Mouse (Mus musculus): ENCODE results near the gene Hist1h2bj. TPM values are rescaled to one million over a fixed set of nuclear protein-coding genes. Genes with fewer than 3 reads are reported as not detected.
"Not testable (repeated sequence)": the region's sequence is repeated elsewhere in the genome, so short reads cannot be mapped to it uniquely, and the experiment has no call there.

Hist1h2bj gene
- polyA plus RNA-seq, 1 experiment from 2014 or later = 7.0 TPM

- Histone ChIP-seq H3K9ac (ENCODE audit: low read length) (peak overlapping the region; percentile 62), H3K27ac (ENCODE audit: low read depth, low read length) (peak overlapping the region; percentile 76; the same call in 1 of the 2 replicates), H3K27me3 (replicated peaks; ENCODE audit: control insufficient read depth, insufficient read depth, low read length) (no peaks in the 10 kb centered on the region), H3K4me2 (ENCODE audit: low read length) (peak overlapping the region; percentile 58), H3K9me3 (replicated peaks; ENCODE audit: control insufficient read depth, low read length) (no peaks in the 10 kb centered on the region), H3K4me3 (ENCODE audit: low read depth, low read length) (peak overlapping the region; percentile 39), H3K4me1 (ENCODE audit: control insufficient read depth, insufficient read depth, low read length) (peaks cover 3% of the 10 kb centered on the region; the same call in 1 of the 2 replicates), H3K36me3 (ENCODE audit: control insufficient read depth, insufficient read depth, low read length) (no peaks in the 10 kb centered on the region)
- ATAC-seq = peak; percentile 37
- WGBS = 18% methylated on average over 5 of the region's 5 CpGs
- DNase-seq (ENCODE audit: low spot score) = no peak
Observed at GRCm38 (mm10) chr13:22051523-22051859, 8.5 kb downstream of the Hist1h2bj start.

- WGBS = 93% methylated on average over 1 of the region's 1 CpGs
- H3K27ac ChIP-seq (ENCODE audit: low read depth, low read length) = no peak overlapping the region
- DNase-seq (ENCODE audit: low spot score) = no peak
- ATAC-seq = no peak
- H3K4me1 ChIP-seq (ENCODE audit: control insufficient read depth, insufficient read depth, low read length) = peaks cover 3% of the 10 kb centered on the region; the same call in 1 of the 2 replicates
- no peaks in the 10 kb centered on the region for H3K27me3 ChIP-seq (replicated peaks; ENCODE audit: control insufficient read depth, insufficient read depth, low read length)
- H3K4me2 ChIP-seq (ENCODE audit: low read length) = no peak overlapping the region
- H3K9ac ChIP-seq (ENCODE audit: low read length) = no peak overlapping the region
- H3K4me3 ChIP-seq (ENCODE audit: low read depth, low read length) = no peak overlapping the region
- no peaks in the 10 kb centered on the region for H3K36me3 ChIP-seq (ENCODE audit: control insufficient read depth, insufficient read depth, low read length)
- H3K9me3 ChIP-seq (replicated peaks; ENCODE audit: control insufficient read depth, low read length) = no peaks in the 10 kb centered on the region
Observed at GRCm38 (mm10) chr13:22053754-22054153, 10.7 kb downstream of the Hist1h2bj start.

DNA sequence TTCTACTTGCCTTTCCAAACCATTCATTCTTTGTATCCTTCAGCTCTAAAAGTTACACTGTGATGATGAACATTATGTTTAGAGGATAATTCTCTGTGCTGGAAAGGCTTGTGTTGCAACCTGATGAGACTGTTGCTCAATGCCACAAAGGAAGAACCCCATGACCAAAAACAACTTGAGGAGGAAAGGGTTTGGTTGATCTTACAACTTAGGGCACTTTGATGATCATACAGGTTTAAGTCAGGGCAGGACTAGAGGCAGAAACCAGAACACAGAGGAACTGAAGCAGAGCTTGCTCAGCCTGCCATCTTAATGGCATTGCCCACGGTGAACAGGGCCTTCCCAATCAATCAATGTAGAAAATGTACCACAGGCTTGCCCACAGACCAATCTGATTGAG, 18.4 kb downstream of the Hist1h2bj start:
- WGBS = 69% methylated on average over 1 of the region's 1 CpGs

GRCm38 (mm10) chr13:22063468-22063867, 20.5 kb downstream of the Hist1h2bj start:
- Histone ChIP-seq H3K4me1 (ENCODE audit: control insufficient read depth, insufficient read depth, low read length) (no peaks in the 10 kb centered on the region), H3K27ac (ENCODE audit: low read depth, low read length) (no peak overlapping the region), H3K27me3 (replicated peaks; ENCODE audit: control insufficient read depth, insufficient read depth, low read length) (no peaks in the 10 kb centered on the region), H3K9me3 (replicated peaks; ENCODE audit: control insufficient read depth, low read length) (no peaks in the 10 kb centered on the region), H3K36me3 (ENCODE audit: control insufficient read depth, insufficient read depth, low read length) (no peaks in the 10 kb centered on the region), H3K4me3 (ENCODE audit: low read depth, low read length) (no peak overlapping the region), H3K9ac (ENCODE audit: low read length) (no peak overlapping the region), H3K4me2 (ENCODE audit: low read length) (no peak overlapping the region)
- ATAC-seq (no peak), DNase-seq (ENCODE audit: low spot score) (no peak)
- 72% methylated on average over 1 of the region's 1 CpGs for WGBS

More for the DNA sequence above, 18.4 kb downstream of the Hist1h2bj start:
- Histone ChIP-seq H3K27me3 (replicated peaks; ENCODE audit: control insufficient read depth, insufficient read depth, low read length) (no peaks in the 10 kb centered on the region), H3K9ac (ENCODE audit: low read length) (no peak overlapping the region), H3K9me3 (replicated peaks; ENCODE audit: control insufficient read depth, low read length) (no peaks in the 10 kb centered on the region), H3K36me3 (ENCODE audit: control insufficient read depth, insufficient read depth, low read length) (no peaks in the 10 kb centered on the region), H3K4me1 (ENCODE audit: control insufficient read depth, insufficient read depth, low read length) (no peaks in the 10 kb centered on the region), H3K27ac (ENCODE audit: low read depth, low read length) (no peak overlapping the region), H3K4me2 (ENCODE audit: low read length) (no peak overlapping the region), H3K4me3 (ENCODE audit: low read depth, low read length) (no peak overlapping the region)
- no peak for DNase-seq (ENCODE audit: low spot score)
- ATAC-seq = no peak

GRCm38 (mm10) chr13:22084140-22084539, 41.1 kb downstream of the Hist1h2bj start, which contains the start of gene Vmn1r188:
Gene Vmn1r188 (plus strand): TSS chr13:22084440.
- H3K27ac ChIP-seq (ENCODE audit: low read depth, low read length); H3K9me3 ChIP-seq (replicated peaks; ENCODE audit: control insufficient read depth, low read length); H3K4me2 ChIP-seq (ENCODE audit: low read length); H3K36me3 ChIP-seq (ENCODE audit: control insufficient read depth, insufficient read depth, low read length); H3K9ac ChIP-seq (ENCODE audit: low read length); H3K27me3 ChIP-seq (replicated peaks; ENCODE audit: control insufficient read depth, insufficient read depth, low read length); H3K4me3 ChIP-seq (ENCODE audit: low read depth, low read length); ATAC-seq; DNase-seq (ENCODE audit: low spot score); H3K4me1 ChIP-seq (ENCODE audit: control insufficient read depth, insufficient read depth, low read length): not testable (repeated sequence)
- WGBS = 86% methylated on average over 1 of the region's 1 CpGs

Small RNAs within 50 kb of the gene (microRNA-seq; reads per million reads assigned to microRNA genes)
- gene Gm26300 (not detected), gene Gm44390 (not detected), gene Gm44486 (not detected)

Other genes starting within 250 kb of the Hist1h2bj start
- gene Hist1h2bq, start 233.0 kb upstream of the Hist1h2bj start, polyA plus RNA-seq (2014; fragmentation: Nextera tagmentation; extraction: Ambion mirVana) = 9.2 and 17.1 TPM in 2 replicates
- not detected in 2 replicates for gene Hist1h2ao, start 232.7 kb upstream of the Hist1h2bj start, polyA plus RNA-seq (2014; fragmentation: Nextera tagmentation; extraction: Ambion mirVana)
- gene Hist1h4m, start 231.5 kb upstream of the Hist1h2bj start, polyA plus RNA-seq (2014; fragmentation: Nextera tagmentation; extraction: Ambion mirVana) = not detected in 2 replicates
- gene Hist1h4n, start 211.0 kb upstream of the Hist1h2bj start, polyA plus RNA-seq (2014; fragmentation: Nextera tagmentation; extraction: Ambion mirVana) = 4.6 and 16.7 TPM in 2 replicates
- 2,010 and 3,186 TPM in 2 replicates for gene Hist1h2ap, start 209.7 kb upstream of the Hist1h2bj start, polyA plus RNA-seq (2014; fragmentation: Nextera tagmentation; extraction: Ambion mirVana)
- 9.4 and 17.8 TPM in 2 replicates for gene Hist1h2br, start 209.5 kb upstream of the Hist1h2bj start, polyA plus RNA-seq (2014; fragmentation: Nextera tagmentation; extraction: Ambion mirVana)
- 28.3 and 34.9 TPM in 2 replicates for gene Zfp184, start 98.1 kb upstream of the Hist1h2bj start, polyA plus RNA-seq (2014; fragmentation: Nextera tagmentation; extraction: Ambion mirVana)
- 0.14 TPM in 1 of 2 replicates, not detected in the other for gene Pom121l2, start 62.0 kb upstream of the Hist1h2bj start, polyA plus RNA-seq (2014; fragmentation: Nextera tagmentation; extraction: Ambion mirVana)
- gene Prss16, start 33.5 kb upstream of the Hist1h2bj start, polyA plus RNA-seq (2014; fragmentation: Nextera tagmentation; extraction: Ambion mirVana) = 0.10 TPM in 1 of 2 replicates, not detected in the other
- 4.8 and 8.3 TPM in 2 replicates for gene Hist1h2ah, start 7.6 kb upstream of the Hist1h2bj start, polyA plus RNA-seq (2014; fragmentation: Nextera tagmentation; extraction: Ambion mirVana)
- gene Hist1h2bk, start 7.3 kb upstream of the Hist1h2bj start, polyA plus RNA-seq (2014; fragmentation: Nextera tagmentation; extraction: Ambion mirVana) = 2.5 and 3.5 TPM in 2 replicates
- 14.0 and 18.0 TPM in 2 replicates for gene Hist1h4i, start 1.9 kb upstream of the Hist1h2bj start, polyA plus RNA-seq (2014; fragmentation: Nextera tagmentation; extraction: Ambion mirVana)
- 20.4 and 37.4 TPM in 2 replicates for gene Hist1h2ag, start 270 bp upstream of the Hist1h2bj start, polyA plus RNA-seq (2014; fragmentation: Nextera tagmentation; extraction: Ambion mirVana)
- gene Vmn1r188, start 41.2 kb downstream of the Hist1h2bj start, polyA plus RNA-seq (2014; fragmentation: Nextera tagmentation; extraction: Ambion mirVana) = not detected in 2 replicates
- gene Vmn1r189, start 62.6 kb downstream of the Hist1h2bj start, polyA plus RNA-seq (2014; fragmentation: Nextera tagmentation; extraction: Ambion mirVana) = not detected in 2 replicates
- not detected in 2 replicates for gene Vmn1r191, start 140.8 kb downstream of the Hist1h2bj start, polyA plus RNA-seq (2014; fragmentation: Nextera tagmentation; extraction: Ambion mirVana)
- gene Vmn1r192, start 147.9 kb downstream of the Hist1h2bj start, polyA plus RNA-seq (2014; fragmentation: Nextera tagmentation; extraction: Ambion mirVana) = not detected in 2 replicates
- not detected in 2 replicates for gene Vmn1r193, start 179.9 kb downstream of the Hist1h2bj start, polyA plus RNA-seq (2014; fragmentation: Nextera tagmentation; extraction: Ambion mirVana)
- not detected in 2 replicates for gene Vmn1r194, start 201.0 kb downstream of the Hist1h2bj start, polyA plus RNA-seq (2014; fragmentation: Nextera tagmentation; extraction: Ambion mirVana)
- not detected in 2 replicates for gene Vmn1r195, start 227.3 kb downstream of the Hist1h2bj start, polyA plus RNA-seq (2014; fragmentation: Nextera tagmentation; extraction: Ambion mirVana)
- not detected in 2 replicates for gene Vmn1r196, start 246.7 kb downstream of the Hist1h2bj start, polyA plus RNA-seq (2014; fragmentation: Nextera tagmentation; extraction: Ambion mirVana)